Mouse (Mus musculus) hindbrain, embryonic 14.5 days (tissue): ENCODE data around the gene Pfdn5. TPM values are rescaled to one million over a fixed set of nuclear protein-coding genes. Genes with fewer than 3 reads are reported as not detected.

Experiments
- ATAC-seq: fragments of 200-750 bp; cut with Nextera tagmentation; 2 replicates; pipeline ENCODE4 v1.8.0; 2017; ENCODE audit warnings: moderate number of reproducible peaks, mild to moderate bottlenecking, moderate TSS enrichment, moderate library complexity; ENCODE audit not compliant: low FRiP score
- DNase-seq: peaks from one replicate; pipeline ENCODE4 v3.0.0-alpha.2; 2015; ENCODE audit warnings: low spot score
- H3K27ac ChIP-seq: fragments of 300-500 bp; sonication (generic); 2 replicates; pipeline ENCODE4 v1.5.1; 2014; ENCODE audit warnings: mild to moderate bottlenecking, moderate library complexity
- H3K27me3 ChIP-seq: fragments of 300-500 bp; sonication (generic); 2 replicates; pipeline ENCODE4 v1.6.1; 2014; ENCODE audit warnings: mild to moderate bottlenecking, low read length, mixed read lengths; ENCODE audit not compliant: control insufficient read depth, insufficient read depth
- H3K36me3 ChIP-seq: fragments of 300-500 bp; sonication (generic); replicated peaks from 2 replicates; pipeline ENCODE4 v1.6.1; 2014; ENCODE audit not compliant: control insufficient read depth, insufficient read depth
- H3K4me1 ChIP-seq: fragments of 300-500 bp; sonication (generic); replicated peaks from 2 replicates; pipeline ENCODE4 v1.6.1; 2014; ENCODE audit warnings: antibody characterized with exemption, low read length, mixed read lengths; ENCODE audit not compliant: control insufficient read depth, insufficient read depth
- H3K4me2 ChIP-seq: fragments of 300-500 bp; sonication (generic); replicated peaks from 2 replicates; pipeline ENCODE4 v1.6.1; 2014; ENCODE audit warnings: mild to moderate bottlenecking, moderate library complexity
- H3K4me3 ChIP-seq: fragments of 300-500 bp; sonication (generic); replicated peaks from 2 replicates; pipeline ENCODE4 v1.5.1; 2014; ENCODE audit warnings: mild to moderate bottlenecking, low read length
- H3K9ac ChIP-seq: fragments of 300-500 bp; sonication (generic); 2 replicates; pipeline ENCODE4 v1.6.1; 2014
- H3K9me3 ChIP-seq: fragments of 300-500 bp; sonication (generic); 2 replicates; pipeline ENCODE4 v1.6.1; 2016; ENCODE audit warnings: low read length; ENCODE audit not compliant: control insufficient read depth
- WGBS: fragments of 180-500 bp; shearing (Covaris S2); extraction: QIAGEN DNeasy Blood & Tissue Kit; methylation state at CpG from one replicate; pipeline ENCODE4 v1.1.7; 2014; 5-methylcytosine and 5-hydroxymethylcytosine counted together
- polyA plus RNA-seq: library from polyadenylated mRNA; unstranded; fragments of >200 nt; fragmentation: Nextera tagmentation; extraction: Ambion mirVana; gene quantifications from 2 replicates; pipeline ENCODE4 v1.2.1, GENCODE M21; 2014

Gene Pfdn5
- 518 and 626 TPM in 2 replicates for polyA plus RNA-seq

DNA sequence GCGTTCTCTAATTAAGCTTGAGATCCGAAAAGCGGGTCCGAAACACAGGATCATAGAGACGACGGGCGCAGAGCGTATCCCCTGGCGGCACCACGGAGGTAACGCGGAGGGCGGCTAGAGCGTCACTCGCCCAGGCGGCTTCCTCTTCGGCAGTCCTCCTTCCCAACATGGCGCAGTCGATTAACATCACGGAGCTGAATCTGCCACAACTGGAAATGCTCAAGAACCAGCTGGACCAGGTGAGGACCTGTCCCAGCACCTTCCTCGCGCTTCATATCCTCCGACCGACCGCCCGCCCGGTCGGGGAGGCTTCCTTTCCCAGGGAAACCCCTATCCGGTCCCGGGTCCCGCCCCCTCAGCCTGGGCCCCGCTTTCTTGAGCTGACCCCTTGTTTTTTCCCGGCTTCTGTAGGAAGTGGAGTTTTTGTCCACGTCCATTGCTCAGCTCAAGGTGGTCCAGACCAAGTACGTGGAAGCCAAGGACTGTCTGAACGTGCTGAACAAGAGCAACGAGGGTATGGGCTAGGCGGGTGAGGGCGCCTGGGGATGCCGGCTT lies at the start of gene Pfdn5:
Gene Pfdn5, plus strand, starts transcription at position 95 of the 555 bp plus-strand sequence.
- Histone ChIP-seq H3K4me2 (peak within 1 kb of the TSS; percentile 77), H3K9ac (peak within 1 kb of the TSS; percentile 79), H3K36me3 (peaks cover 38% of the 10 kb centered on the region), H3K27ac (peak within 1 kb of the TSS; percentile 47; the same call in 1 of the 2 replicates), H3K9me3 (no peaks in the 10 kb centered on the region), H3K27me3 (no peaks in the 10 kb centered on the region), H3K4me3 (peak within 1 kb of the TSS; percentile 64), H3K4me1 (peaks cover 12% of the 10 kb centered on the region)
- ATAC-seq = peak; percentile 91
- under 1% methylated on average over 40 of the region's 40 CpGs for WGBS
- peak; percentile 85 for DNase-seq

DNA sequence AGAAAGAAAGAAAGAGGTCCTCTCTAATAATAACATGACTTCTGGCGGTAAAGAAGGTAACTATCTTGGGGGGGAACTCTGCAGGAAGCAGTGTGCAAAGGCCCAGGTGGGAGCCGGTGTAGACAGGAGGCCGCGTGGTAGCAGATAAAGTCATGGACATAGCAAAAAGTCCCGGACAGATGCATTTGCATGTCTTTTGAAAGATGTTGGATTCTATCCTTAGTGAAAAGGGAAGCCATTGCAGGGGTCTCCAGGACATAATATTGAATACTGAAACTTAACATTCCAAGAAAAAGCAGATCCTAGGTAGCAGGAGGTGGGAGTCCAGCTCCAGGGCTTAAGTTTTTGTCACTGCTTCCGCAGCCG lies 47.2 kb upstream of the Pfdn5 start:
- WGBS = 34% methylated on average over 7 of the region's 7 CpGs
- Histone ChIP-seq H3K27ac (peak overlapping the region; percentile 80), H3K4me3 (peak overlapping the region; percentile 74), H3K4me1 (peaks cover 9% of the 10 kb centered on the region), H3K9ac (peak overlapping the region; percentile 77), H3K9me3 (no peaks in the 10 kb centered on the region), H3K4me2 (peak overlapping the region; percentile 94), H3K27me3 (no peaks in the 10 kb centered on the region), H3K36me3 (peaks cover 26% of the 10 kb centered on the region)
- no peak for DNase-seq
- ATAC-seq = no peak

DNA sequence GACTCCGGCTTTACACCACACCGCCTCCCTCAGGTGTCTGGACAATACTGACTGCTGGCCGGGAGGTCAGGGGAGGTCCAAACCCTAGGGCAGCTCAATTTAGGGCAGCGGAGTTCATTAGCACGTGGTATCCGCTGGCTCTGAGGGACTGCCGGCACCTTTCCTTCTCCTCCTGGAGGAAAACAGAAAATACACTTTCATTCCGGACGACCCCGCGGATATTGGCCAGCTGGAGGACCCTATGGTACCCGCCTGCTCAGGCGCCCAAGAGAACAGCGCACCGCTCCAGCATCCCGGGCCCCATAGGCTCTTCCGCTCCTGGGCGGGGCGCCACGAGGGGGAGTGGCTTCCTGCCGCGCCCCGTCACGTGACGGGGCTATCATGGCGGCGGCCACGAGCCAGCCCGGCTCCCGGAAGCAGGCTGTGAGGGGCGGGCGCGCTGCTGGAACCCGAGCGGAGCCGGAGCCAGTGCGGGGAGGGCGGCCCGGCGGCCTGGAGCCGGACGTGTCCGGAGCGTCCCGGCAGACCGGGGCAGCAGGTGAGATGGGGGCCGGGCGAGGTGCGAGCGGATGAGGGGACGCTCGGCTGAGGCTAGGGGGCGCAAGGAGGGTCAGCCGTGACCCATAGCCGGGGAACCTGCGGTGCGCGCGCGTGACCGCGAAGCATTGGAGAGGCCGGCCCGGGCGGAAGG lies 46.7 kb upstream of the Pfdn5 start, which contains the start of gene Mfsd5:
Gene Mfsd5, plus strand, starts transcription at position 363 of the 691 bp plus-strand sequence.
- Histone ChIP-seq H3K4me1 (peaks cover 9% of the 10 kb centered on the region), H3K36me3 (peaks cover 26% of the 10 kb centered on the region), H3K9me3 (no peaks in the 10 kb centered on the region), H3K9ac (peak within 1 kb of the TSS; percentile 77), H3K27me3 (no peaks in the 10 kb centered on the region), H3K4me3 (peak within 1 kb of the TSS; percentile 74), H3K27ac (peak within 1 kb of the TSS; percentile 80), H3K4me2 (peak within 1 kb of the TSS; percentile 94)
- WGBS = under 1% methylated on average over 63 of the region's 65 CpGs
- DNase-seq = peak; percentile 91
- ATAC-seq = peak; percentile 94

DNA sequence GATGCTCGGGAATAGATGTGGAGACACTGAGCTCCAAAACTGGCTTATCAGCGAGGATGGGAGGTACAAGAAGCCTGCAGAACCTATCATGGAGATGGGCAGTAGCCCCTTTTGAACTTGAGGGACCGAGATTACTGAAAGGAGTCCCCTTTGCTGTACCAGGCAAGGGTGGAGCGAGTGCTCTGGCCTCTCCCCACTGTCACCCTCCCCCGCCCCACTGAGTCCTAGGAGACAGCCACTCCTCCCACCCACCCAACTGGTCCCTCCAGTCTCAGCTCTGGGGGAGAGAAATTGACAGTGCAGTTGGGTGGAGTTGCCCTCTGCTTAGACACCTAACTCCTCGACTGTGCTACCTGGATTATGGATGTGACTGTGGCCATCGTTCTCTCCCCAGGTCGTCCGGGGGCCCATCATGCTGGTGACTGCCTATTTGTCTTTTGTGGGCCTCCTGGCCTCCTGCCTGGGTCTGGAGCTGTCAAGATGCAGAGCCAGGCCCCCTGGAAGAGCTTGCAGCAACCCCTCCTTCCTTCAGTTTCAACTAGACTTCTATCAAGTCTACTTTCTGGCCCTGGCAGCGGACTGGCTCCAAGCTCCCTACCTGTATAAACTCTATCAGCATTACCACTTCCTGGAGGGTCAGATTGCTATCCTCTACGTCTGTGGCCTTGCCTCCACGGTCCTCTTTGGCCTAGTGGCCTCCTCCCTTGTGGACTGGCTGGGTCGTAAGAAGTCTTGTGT lies 46.0 kb upstream of the Pfdn5 start:
- peak overlapping the region; percentile 80 for H3K27ac ChIP-seq
- H3K4me1 ChIP-seq = peaks cover 9% of the 10 kb centered on the region
- H3K36me3 ChIP-seq = peaks cover 26% of the 10 kb centered on the region
- no peak for DNase-seq
- H3K9ac ChIP-seq = peak overlapping the region; percentile 77
- peak overlapping the region; percentile 94 for H3K4me2 ChIP-seq
- H3K27me3 ChIP-seq = no peaks in the 10 kb centered on the region
- peak overlapping the region; percentile 74 for H3K4me3 ChIP-seq
- WGBS = 35% methylated on average over 13 of the region's 13 CpGs
- no peak for ATAC-seq
- no peaks in the 10 kb centered on the region for H3K9me3 ChIP-seq

DNA sequence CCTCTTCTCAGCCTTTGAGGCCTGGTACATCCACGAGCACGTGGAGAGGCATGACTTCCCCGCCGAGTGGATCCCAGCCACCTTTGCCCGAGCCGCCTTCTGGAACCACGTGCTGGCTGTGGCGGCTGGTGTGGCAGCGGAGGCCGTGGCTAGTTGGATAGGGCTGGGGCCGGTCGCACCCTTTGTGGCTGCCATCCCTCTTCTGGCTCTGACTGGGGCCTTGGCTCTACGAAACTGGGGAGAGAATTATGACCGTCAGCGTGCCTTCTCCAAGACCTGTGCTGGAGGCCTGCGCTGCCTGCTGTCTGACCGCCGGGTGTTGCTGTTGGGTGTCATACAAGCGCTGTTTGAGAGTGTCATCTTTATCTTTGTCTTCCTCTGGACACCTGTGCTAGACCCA lies 45.3 kb upstream of the Pfdn5 start:
- Histone ChIP-seq H3K36me3 (peaks cover 26% of the 10 kb centered on the region), H3K27ac (no peak overlapping the region), H3K9ac (no peak overlapping the region; the same call in 1 of the 2 replicates), H3K9me3 (no peaks in the 10 kb centered on the region), H3K4me1 (peaks cover 9% of the 10 kb centered on the region), H3K27me3 (no peaks in the 10 kb centered on the region), H3K4me3 (peak overlapping the region; percentile 74), H3K4me2 (peak overlapping the region; percentile 94)
- ATAC-seq = no peak
- DNase-seq = no peak
- 97% methylated on average over 19 of the region's 19 CpGs for WGBS

DNA sequence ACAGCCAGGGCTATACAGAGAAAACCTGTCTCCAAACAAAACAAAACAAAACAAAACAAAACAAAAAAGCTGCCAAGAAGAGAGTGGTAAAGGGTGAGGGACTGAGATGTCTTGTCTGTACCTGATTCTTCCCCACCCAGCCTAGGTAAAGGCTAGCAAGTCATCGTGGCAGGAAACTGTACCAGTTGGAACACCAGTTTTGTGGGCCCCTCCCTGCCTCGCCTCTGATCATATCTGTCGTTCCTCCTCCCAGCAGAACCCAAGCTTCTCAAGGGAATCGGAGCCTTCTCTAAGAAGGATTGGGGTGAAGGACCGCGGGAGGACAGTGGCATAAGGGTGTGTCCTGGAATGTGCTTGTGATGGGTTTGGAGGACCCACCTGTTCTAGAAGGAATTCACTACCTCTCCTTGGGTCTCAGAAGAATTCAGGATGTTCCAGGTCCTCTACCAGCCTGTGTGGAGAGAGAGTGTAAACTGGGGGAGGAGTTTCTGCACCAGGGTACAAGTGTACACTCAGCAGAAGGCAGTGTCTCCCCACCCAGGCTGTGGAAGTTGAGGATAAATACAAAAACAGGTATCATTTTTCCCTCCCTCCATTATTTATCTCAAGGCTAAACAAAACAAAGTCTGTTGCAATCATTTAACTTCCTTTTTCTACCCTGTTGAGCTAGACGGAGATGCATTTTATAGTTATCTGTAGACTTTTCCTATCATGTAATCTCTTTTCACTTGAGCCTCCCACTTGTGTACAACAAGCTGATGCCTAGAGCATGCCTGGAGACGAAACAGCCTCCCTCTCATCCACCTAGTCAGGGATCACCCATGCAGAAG lies 43.2 kb upstream of the Pfdn5 start:
- Histone ChIP-seq H3K4me3 (no peak overlapping the region), H3K9me3 (no peaks in the 10 kb centered on the region), H3K9ac (no peak overlapping the region), H3K27me3 (no peaks in the 10 kb centered on the region), H3K4me2 (no peak overlapping the region), H3K4me1 (peaks cover 9% of the 10 kb centered on the region), H3K36me3 (peaks cover 26% of the 10 kb centered on the region), H3K27ac (no peak overlapping the region)
- ATAC-seq (no peak), DNase-seq (no peak)
- 89% methylated on average over 8 of the region's 8 CpGs for WGBS

DNA sequence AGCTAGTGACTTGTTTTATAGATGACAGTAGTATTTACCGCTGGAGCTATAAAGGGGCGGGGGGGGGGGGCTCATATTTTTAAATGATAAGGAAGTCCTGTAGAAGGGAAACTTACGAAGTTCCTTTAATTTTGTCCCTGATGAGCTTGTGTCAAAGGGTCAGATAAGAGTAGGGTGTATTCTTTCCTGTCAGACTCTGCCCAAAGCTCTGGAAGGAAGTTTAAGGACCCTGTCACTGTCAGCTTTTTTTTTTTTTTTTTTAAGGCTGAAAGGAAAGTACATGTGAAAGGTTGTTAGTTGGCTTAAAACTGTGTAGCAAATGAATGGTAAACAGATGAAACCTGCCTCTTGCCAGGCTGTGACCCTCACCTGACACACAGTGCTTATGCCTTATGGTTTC lies 42.3 kb upstream of the Pfdn5 start:
- H3K4me2 ChIP-seq = no peak overlapping the region
- peaks cover 9% of the 10 kb centered on the region for H3K4me1 ChIP-seq
- H3K27ac ChIP-seq = no peak overlapping the region
- no peaks in the 10 kb centered on the region for H3K9me3 ChIP-seq
- no peak overlapping the region for H3K9ac ChIP-seq
- no peak for DNase-seq
- peaks cover 26% of the 10 kb centered on the region for H3K36me3 ChIP-seq
- no peaks in the 10 kb centered on the region for H3K27me3 ChIP-seq
- ATAC-seq = no peak
- 82% methylated on average over 3 of the region's 3 CpGs for WGBS
- H3K4me3 ChIP-seq = no peak overlapping the region

DNA sequence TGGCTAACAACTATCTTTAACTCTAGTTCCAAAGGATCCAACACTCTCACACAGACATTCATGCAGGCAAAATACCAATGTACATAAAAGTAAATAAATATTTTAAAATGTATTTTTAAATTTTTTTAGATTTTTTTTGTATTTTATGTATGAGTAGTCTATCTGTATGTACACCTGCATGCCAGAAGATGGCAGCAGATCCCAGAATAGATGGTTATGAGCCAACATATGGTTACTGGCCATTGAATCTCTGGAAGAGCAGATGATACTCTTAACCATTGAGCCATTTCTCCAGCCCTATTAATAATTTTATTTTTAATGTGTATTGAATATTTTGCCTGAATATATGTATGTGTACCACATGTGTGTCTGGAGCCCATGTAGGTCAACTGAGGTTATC lies 38.5 kb upstream of the Pfdn5 start:
- Histone ChIP-seq H3K27ac (no peak overlapping the region), H3K36me3 (0 out of 2 replicates have a peak, but pooled peaks cover 7% of the 10 kb centered on the region), H3K4me2 (no peak overlapping the region), H3K4me3 (no peak overlapping the region), H3K27me3 (no peaks in the 10 kb centered on the region), H3K9me3 (no peaks in the 10 kb centered on the region), H3K9ac (no peak overlapping the region), H3K4me1 (no peaks in the 10 kb centered on the region)
- ATAC-seq = no peak
- DNase-seq = peak; percentile 65
